Mouse (Mus musculus): ENCODE results near the gene Xpnpep2. TPM values are rescaled to one million over a fixed set of nuclear protein-coding genes. Genes with fewer than 3 reads are reported as not detected.

Gene Xpnpep2
- total RNA-seq, 1 experiment from 2014 or later = not detected

DNA sequence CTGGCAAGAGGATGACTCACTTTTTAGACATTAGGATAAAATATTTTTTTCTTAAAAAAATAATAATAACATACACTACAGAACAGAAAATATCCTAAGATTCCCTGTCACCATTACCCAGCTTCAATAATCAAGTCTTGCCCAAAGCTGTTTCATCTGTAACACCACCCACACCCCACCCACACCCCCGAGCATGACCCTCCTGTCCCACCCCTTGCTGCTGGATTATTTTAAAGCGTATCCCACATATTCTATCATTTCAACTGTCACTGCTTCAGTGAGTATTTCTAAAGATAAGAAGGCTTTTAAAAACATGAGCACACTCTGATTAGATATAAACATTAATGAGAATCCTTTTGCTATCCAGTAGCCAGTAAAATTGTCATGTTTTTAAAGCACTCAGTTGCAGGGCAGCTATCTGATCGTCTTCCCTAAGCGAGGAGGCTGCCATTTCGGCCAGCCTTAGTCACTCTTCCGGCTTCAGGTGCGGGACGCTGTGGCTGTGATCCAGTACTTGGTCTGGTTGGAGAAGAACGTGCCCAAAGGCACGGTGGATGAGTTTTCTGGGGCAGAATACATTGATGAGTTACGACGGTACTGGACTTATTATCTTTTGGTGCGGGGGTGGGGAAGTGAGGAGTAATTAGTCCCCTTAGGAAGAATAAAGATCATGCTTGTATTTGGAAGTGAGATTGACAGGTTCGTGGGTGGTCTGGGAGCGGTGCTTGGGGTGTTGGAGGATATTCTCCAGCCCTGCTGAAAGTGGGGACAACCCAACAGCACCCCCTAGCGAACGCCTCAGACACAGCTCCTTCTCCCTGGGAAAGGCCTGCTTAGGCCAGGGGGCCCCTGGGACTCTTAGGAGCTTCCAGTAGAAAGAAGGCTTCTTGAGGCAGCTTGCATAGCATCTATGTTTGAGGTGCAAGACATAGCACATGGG lies 15.9 kb downstream of the Xpnpep2 start:
- peak; percentile 81 for ATAC-seq (replicated peaks; ENCODE audit: low read depth, poor library complexity, severe bottlenecking)

DNA sequence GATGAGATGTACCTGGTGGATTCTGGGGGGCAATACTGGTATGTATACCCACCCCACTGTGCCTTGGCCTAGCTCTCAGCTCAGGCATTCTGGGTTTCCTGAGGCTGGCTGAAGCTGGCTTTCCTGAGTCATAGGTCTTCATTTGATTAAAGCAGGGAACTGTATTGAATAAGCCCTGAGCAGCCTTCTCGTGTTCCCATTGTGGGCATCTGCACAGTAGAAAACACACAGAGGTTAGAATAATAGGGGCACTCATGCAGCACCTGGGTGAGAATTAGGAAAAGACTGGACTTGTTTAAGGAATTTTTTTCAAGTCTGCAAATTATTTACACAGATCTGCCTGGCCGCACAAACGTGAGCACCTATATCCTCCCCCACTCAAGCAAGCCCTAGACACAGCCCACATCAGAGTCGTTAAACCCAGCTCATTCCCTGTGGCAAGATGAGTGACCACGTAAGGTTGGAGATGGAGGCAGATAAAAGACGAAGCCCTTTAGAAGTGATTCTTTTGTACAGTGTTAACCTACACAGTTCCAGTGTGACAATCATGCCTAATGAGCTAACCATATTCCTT lies 18.5 kb downstream of the Xpnpep2 start:
- no peak for ATAC-seq (replicated peaks; ENCODE audit: low read depth, poor library complexity, severe bottlenecking)

DNA sequence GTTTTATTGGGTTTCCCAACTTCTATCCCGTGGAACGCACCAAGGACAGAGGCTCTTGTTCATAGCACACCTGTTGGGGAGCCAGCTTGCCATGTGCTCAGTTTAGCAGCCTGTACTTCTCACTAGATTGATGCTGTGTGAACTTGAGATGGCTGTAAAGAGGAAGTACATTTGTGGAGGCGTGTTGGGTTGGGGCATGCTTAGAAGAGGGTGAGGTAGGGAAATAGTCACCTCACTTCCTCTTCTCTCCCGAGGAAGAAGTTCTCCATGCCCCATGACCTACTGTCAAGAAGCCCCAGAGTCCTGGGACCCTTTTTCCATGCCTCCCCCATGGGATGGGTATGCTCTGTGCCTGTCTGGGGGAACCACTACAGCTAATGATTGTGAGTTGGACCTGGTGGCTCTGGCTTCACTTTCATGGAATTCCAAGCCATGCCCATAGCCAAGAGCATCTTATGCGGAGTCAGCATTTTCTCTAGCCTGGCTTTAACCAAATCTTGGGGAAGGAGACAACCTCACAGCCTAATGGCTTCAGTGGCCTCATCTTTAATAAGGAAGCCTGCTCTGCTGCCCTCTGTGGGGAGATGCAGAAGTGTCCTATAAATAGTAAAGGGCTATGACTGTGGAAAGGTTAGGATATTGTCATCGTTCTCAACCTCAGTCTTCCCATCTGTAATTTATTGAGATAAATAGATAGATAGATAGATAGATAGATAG lies 19.1 kb downstream of the Xpnpep2 start:
- peak; percentile 70 for ATAC-seq (replicated peaks; ENCODE audit: low read depth, poor library complexity, severe bottlenecking)

DNA sequence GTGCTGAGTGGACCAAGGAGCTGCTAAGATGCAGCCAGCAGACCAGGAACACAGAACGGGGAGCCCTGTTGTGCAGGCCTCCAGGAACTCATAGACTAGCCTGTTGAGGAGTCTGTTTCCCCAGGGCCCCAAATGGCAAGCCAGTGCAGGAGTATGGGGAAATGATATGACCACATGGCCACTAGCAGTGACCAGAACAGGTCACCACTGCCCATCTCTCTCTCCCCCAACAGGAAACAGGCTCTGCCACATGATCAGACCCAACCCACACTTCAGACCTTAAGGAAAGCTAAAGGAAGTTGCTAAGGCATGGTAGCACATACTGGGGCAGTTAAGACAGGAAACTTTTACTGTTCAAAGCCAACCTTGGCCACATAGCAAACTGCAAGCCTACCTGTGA lies 20.6 kb downstream of the Xpnpep2 start:
- ATAC-seq (replicated peaks; ENCODE audit: low read depth, poor library complexity, severe bottlenecking) = no peak

DNA sequence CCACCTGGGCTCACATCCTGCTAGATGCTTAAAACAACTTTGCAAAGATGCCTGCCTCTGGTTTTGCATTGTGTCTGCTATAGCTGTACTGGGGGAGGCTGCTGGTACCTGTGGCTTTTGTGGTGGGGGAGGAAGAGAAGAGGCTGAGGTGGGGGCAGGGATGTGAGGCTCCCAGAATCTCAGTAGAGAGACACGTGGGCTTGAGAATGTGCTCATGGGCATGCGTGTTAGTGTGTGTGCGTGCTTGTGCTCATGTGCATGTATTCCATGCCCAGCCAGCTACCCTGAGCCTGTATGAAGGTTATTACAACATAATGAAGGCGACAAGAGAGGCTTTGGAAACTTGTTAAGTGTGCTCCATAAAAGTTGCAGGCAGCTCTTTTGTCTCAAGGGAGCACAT lies 28.4 kb downstream of the Xpnpep2 start:
- peak; percentile 22; the same call in 1 of the 2 replicates for ATAC-seq (replicated peaks; ENCODE audit: low read depth, poor library complexity, severe bottlenecking)

DNA sequence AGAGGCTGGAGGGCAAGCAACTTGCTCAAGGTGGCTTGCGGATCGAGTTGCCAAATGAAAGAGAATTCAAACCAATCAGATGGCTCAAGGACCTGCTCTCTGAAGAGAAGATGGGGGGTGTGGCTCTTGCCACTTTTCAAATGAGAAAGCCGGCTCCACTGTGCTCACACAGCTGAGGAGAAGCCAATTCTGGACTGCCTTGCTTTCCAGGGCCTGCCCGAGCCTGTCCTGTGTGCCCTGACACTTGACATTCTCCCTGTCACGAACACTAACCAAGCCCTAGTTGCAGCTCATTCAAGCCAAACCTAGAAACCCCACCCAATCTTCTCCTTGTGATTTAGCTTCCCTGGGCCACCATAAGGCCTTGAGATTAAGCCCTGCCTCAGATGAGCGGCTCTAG lies 29.5 kb downstream of the Xpnpep2 start:
- ATAC-seq (replicated peaks; ENCODE audit: low read depth, poor library complexity, severe bottlenecking) = no peak

DNA sequence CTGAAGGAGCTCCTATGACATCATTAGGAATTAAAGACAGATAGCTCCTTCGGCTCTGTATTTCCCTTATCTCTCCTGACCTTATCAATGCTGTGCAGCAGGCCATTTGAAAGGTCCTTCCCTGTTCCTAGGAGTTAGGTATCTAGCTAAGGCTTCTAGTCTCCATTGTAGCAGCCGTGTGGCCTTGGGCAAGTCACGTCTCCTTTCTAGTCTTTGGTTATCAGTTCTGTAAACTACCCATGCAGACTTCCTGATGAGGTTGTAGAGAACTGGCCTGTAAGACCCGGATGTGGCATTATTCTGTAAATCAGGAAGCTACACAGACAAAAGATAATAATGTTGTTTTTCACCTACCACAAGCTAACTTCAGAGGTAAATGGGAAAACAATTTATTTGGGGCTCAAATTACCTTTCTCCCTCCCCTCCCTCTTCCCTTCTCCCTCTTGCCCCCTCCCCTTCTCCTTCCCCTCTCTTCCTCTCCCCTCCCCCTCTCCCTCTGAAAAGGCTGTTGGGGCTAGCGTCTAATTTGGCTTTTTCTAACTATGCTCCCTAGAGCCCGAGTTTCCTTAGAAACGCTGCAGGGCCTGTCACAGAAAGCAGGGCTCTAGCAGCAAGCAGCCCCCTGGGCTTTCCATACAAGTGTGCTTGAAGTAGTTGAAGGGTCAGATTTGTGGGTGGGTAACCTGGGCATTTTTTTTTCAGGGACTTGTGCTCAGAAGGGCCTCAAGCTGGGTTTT lies 30.2 kb downstream of the Xpnpep2 start:
- peak; percentile 57 for ATAC-seq (replicated peaks; ENCODE audit: low read depth, poor library complexity, severe bottlenecking)

DNA sequence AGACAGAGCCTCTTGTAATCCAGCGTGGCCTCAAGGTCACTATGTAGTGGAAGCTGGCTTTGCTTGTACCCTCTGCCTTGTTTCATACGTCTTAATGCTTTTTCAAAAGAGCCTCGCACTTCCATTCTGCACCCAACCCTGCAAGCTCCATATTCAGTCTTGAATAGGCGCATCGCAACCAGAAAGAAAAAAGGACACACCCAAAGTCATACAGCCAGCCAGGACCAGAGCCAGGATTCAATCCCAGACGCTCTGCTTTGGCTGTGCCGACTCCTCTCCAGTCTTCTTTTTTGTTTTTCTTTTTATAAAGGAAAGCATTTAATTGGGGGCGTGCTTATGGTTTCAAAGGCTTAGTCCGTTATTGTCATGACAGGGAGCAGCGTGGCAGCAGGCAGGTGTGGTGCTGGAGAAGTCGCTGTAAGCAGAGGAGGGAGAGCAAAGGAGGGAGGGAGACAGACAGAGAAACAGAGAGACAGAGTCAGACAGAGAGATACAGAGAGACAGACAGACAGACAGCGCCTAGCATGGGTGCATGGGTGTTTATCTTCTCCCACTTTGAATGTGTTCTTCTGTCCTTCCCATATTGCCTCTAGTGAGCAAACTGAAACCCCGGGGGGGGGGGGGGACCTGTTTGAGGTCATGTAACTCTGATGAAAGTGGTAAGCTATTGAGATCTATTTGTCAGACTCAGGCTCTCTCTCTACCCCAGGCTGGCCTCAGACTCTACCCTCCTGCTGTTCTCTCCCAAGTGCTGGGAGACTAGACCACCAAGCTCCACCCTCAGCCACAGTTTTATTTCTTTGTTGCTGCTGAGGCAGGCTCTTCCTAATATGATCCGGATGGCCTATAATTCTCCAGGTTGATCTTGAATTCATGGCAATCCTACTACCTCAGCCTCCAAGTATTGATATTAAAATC lies 31.1 kb downstream of the Xpnpep2 start:
- ATAC-seq (replicated peaks; ENCODE audit: low read depth, poor library complexity, severe bottlenecking) = no peak

DNA sequence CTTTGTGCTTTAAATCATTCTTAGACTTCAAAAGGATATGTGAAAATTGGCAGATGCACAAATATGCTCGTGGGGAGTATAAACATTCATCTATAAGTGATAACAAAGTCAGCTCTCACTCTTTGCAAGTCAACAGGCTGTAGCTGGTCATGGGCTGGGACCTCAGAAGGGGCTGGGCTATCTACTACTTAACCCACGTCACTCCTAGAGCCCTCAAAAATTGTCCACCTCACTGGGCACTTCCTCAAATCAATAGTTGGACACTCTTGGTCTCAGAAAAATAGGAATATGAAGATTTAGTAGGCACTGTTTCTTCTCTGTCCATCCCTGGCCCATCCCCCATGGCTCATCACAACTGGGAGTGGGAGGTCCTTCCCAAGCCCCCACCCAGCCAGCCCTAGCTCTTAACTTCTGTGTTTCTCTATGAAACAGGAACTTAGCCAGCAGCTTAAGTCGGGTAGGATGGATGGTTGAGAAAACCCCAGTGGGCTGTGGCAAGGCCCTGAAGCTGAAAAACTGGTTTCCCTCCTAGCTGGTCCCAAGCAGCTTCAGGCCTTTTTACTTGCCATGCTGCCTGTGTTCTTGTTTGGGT lies 31.9 kb downstream of the Xpnpep2 start:
- peak; percentile 27; the same call in 1 of the 2 replicates for ATAC-seq (replicated peaks; ENCODE audit: low read depth, poor library complexity, severe bottlenecking)

DNA sequence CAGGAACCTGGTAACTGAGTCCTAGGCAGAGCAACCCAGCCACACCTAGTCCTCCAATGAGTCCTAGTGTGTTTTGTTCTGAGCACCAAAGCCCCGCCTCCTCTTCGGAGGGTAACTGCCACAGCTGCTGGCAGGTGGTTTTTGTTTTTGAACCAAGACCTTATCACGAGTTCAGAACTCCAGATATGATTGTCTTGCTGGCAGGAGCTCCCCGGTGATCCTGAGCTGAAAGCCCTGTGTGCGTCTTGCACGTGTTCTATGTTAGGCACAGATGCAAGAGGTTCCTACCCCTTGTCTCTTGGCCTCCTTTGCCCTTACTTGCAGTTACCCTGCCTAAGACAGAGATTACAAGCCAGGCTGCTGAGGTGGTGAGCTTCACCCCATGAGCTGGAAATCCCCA lies 33.0 kb downstream of the Xpnpep2 start:
- no peak for ATAC-seq (replicated peaks; ENCODE audit: low read depth, poor library complexity, severe bottlenecking)

DNA sequence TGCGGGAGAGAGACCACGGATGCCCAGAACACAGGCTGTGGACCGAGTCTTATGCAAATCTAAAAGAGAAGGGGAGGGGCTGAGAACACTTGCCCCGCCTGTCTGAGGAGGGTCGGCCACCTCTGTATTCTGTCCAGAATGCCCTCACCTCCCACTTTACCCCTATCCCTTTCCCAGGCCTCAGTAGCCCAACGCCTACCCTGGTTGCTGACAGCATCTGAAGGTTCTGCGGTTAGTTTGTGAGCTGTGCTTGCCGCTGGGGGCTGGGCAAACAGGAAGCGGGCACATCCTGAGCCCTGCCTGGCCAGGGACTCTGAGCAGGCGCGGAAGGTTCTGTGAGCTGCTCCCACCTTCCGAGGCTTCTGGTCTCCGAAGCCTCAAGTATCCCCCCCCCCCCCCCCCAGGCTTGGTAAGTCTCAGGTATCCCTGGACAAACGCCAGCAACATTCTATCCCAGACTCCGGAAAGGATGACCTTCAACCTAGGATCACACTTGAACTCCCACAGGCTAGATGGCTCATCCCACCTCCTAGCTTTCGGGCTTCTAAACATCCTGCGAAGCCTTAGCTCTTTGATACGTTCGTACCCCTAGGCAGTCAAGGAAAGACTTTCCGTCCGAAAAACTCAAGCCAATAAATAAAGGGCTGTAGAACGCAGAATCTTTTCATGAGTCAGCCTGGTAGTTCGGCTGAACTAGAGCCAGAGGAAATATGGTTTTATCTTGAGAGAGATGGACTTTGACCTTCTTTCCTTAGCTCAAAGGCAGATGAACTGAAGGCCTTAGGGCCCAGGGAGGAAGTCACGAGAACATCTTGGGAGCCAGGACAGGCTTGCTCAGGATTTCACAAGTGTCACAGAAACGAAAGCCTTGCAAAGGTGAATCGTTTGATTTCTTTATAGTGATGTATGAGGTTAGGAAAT lies 35.1 kb downstream of the Xpnpep2 start:
- peak; percentile 49 for ATAC-seq (replicated peaks; ENCODE audit: low read depth, poor library complexity, severe bottlenecking)

DNA sequence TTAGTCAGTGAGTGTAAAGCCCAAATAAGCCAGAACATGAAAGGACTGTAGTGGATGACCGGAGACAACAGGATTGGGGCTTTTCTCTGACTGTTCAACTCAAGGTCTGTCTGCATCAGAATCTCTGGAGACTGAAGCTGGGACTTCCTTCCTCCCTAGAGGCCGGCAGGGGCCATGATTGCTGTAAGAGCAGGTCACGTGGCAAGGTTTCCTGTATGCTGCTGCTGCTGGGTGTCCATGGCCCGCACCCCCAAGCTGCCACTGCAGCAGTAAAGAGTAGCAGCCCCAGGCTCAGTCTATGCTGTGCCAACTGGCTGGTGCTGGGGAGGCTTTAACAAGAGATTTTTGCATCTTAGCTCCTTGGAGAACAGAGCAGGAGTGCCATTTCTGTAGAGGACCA lies 37.7 kb downstream of the Xpnpep2 start, which contains the start of gene Sash3:
Gene Sash3, plus strand, starts transcription at position 175 of the 400 bp plus-strand sequence.
- ATAC-seq (replicated peaks; ENCODE audit: low read depth, poor library complexity, severe bottlenecking) = peak; percentile 79

DNA sequence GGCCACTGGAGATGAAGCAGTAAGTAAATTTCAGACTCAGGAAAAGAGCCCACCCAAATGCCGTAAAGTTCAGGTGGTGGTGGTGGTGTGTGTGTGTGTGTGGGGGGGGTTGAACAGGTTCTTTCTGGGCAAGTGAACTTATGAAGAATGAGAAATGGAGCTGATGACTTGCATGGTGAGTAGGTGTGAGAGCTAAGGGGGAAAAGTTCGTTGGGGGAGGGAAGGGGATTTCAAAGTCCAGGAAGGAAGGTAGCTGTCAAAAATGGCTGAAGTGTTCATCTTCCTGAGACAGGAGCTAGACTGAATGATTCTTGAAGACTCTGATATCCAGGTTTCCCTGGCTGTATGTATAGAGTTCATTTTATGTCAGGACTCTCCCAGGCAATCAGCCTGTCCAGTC lies 38.7 kb downstream of the Xpnpep2 start:
- no peak for ATAC-seq (replicated peaks; ENCODE audit: low read depth, poor library complexity, severe bottlenecking)

DNA sequence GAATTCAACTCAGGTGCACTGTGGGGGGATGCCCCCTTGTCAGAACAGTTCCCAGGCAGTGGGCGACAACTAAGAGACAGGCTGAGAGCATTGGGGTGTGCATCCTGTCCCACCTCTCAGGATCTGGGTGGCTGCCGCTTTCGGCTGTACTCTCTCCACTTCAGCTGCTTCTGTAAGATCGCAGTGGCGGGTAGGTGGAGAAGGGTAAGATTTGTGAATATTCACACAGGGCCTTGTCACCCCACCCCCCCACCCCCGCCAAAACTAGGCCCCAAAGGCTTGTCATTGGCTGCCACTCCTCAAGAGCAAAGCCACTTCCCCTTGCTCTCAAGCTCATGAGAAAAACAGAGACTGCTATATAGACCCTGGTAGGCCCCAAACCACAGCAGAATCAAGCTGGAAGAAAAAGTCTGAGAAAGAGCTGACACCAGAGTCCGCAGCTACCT lies 39.2 kb downstream of the Xpnpep2 start:
- peak; percentile 53 for ATAC-seq (replicated peaks; ENCODE audit: low read depth, poor library complexity, severe bottlenecking)

DNA sequence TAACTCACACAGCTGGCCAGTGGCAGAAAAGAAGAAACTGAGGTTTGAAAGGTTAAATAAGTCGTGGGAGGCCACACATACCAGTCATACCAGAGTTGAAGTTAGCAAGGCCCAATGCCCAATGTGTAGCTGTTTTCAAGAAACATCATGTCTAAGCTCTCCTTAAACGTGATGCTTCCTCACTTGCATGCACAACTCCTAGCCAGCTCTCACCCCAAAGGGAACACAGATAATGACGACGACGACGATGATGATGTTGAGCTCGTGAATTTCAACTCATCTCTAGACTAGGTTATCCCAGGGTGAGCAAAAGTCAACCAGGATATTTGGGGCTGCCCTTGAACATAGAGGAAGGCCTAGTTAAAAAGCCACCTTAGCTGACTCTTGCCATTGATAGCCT lies 43.6 kb downstream of the Xpnpep2 start:
- ATAC-seq (replicated peaks; ENCODE audit: low read depth, poor library complexity, severe bottlenecking) = no peak

DNA sequence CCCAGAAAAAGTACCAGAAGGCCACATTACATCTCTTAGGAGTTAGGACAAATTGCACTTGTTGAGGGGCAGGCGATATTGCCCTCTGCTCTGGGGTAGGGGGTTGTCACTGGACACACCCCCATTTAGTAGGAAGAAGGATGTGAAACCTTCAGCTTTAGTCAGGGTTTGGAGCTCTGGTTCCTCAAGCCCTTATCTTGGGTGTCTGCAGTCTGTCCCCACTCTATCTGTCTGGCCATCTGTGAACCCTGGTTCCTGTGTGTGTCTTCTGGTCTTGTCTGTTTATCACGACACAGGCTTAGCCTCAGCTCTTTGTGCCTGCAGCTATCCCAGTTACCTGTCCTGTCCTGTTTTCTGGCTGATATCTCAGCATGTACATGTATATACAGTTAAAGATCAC lies 44.9 kb downstream of the Xpnpep2 start:
- ATAC-seq (replicated peaks; ENCODE audit: low read depth, poor library complexity, severe bottlenecking) = peak; percentile 97

DNA sequence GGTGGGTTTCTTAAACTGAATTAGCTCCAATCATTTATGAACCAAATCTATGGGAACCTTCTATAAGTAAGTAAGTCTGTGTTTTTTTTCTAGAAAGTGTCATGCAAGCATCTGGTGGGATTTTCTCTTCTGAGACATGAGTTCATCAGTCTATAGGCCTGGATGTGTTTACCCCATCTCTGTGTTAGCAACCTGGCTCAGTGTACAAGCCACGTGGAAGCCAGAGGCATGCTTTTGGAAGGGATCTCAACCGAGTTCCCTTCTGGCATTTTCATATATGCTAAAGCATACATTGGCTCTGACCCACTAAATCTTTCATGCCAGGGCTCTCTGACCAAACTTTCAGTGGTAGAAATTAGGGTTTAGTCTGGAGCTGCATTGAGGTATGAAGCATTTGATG lies 45.4 kb downstream of the Xpnpep2 start:
- no peak for ATAC-seq (replicated peaks; ENCODE audit: low read depth, poor library complexity, severe bottlenecking)

DNA sequence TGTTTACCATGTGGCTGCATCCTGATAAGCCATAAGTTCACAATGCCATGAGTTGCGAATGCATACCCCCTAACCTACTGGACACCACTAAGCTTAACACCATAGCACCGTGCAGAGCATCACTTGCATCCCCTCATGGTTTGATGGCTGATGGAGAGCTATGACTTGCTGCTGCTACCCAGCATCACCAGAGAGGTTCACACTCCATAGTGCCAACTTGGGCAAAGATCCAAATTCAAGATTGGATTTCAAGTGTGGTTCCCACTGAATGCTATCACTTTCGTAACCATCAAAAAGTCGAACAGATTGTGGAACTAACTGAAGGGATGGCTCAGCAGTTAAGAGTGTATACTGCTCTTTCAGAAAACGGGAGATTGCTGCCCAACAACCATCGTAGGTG lies 47.0 kb downstream of the Xpnpep2 start:
- ATAC-seq (replicated peaks; ENCODE audit: low read depth, poor library complexity, severe bottlenecking) = no peak
